Mouse (Mus musculus): ENCODE data around the gene Hist1h2bk. TPM values are rescaled to one million over a fixed set of nuclear protein-coding genes. Genes with fewer than 3 reads are reported as not detected.

The Hist1h2bk gene
- total and polyA plus RNA-seq, 2 experiments from 2014 or later, result 0.40 to 262 TPM

DNA sequence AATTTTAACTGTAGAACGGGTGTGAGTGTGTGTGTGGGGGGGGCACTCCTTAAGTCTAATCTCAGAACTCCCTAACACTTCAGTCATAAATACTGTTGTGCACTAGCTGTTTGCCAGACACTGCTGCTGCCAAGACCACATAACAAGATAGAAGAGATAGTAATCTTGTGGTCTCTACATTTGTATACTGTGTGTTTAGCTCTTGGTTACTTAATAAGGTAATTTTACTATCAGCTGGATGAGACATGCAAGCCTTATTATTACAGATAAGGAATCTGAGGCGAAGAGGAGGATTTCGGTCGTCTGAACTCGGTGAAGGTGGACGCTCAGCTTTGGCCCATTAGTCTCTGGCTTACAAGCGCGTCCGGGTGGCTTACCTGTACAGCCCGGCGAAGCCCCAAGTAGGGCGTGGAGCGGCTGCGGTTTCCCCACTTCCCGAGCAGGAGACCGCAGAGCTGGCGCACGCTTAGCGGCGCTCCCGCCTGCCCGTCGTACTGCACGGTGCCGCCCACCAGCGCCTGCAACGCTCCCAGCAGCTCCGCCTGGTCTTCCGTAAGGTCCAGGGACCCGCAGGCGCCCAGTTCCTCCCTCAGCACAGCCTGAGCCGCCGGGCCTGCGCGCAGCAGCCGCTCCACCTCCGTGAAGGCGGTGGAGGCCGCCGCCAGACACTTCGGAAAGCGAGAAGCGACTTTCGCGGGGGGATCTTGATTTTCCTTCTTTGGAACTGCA, 29.9 kb upstream of the Hist1h2bk start:
- Histone ChIP-seq H3K9ac (peak overlapping the region; percentile 40), H3K4me2 (ENCODE audit: low read depth) (peak overlapping the region; percentile 94), H3K27ac (ENCODE audit: low read depth, low read length) (no peak overlapping the region), H3K4me1 (ENCODE audit: insufficient read depth) (0 out of 2 replicates have a peak, but pooled peaks cover 3% of the 10 kb centered on the region), H3K4me3 (ENCODE audit: low read depth, low read length) (peak overlapping the region; percentile 45), H3K27me3 (ENCODE audit: insufficient read depth, low read length) (peaks cover 95% of the 10 kb centered on the region), H3K9me3 (ENCODE audit: low read length) (no peaks in the 10 kb centered on the region), H3K36me3 (ENCODE audit: insufficient read depth) (no peaks in the 10 kb centered on the region)
- WGBS, result under 1% methylated on average over 45 of the region's 45 CpGs
- ATAC-seq (peak; percentile 75), DNase-seq (peak; percentile 53)
- TF ChIP-seq CTCF (IDR thresholded peaks at IDR 0.05; ENCODE audit: low read depth), result no peak

DNA sequence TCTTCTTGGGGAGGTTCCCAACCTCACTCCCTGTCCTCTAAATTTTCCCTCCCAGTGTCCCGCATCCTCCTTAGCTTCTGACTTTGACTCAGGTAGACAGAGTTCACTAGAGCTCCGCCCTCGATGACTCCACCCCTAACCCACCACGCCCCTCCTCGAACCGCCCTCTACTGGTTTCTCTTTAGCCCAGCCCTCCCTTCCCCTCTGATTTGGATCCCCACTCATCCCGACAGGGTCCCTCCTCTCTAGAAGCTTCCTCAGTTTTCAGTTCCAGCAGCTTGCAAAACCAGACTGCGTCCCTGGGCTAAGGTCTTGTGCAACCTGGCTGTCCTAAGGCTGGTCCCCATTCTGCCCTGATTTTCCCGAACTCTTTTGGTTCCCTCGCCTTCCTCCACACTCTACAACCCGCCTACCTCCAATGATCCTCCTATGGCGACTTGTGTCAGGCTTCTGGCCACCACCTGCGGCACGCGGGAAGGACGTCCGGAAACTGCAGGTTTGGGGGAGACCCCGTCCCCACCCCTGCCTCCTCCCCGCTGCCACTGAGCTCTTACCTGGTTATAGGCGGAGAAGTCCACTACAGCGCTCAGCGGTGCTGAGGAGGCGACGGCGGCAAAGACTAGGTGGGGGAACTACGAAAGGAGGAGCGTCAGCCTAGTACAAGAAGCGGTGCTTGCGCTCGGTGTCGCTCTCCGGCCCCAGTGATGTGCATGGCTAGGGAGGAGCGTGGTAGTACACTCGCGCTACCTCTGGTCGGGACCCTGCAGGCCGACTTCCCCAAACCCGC, 29.1 kb upstream of the Hist1h2bk start:
- Histone ChIP-seq H3K9ac (peak overlapping the region; percentile 40; the same call in 1 of the 2 replicates), H3K27ac (ENCODE audit: low read depth, low read length) (no peak overlapping the region), H3K9me3 (ENCODE audit: low read length) (no peaks in the 10 kb centered on the region), H3K4me2 (ENCODE audit: low read depth) (peak overlapping the region; percentile 94), H3K4me3 (ENCODE audit: low read depth, low read length) (peak overlapping the region; percentile 45), H3K27me3 (ENCODE audit: insufficient read depth, low read length) (peaks cover 94% of the 10 kb centered on the region), H3K4me1 (ENCODE audit: insufficient read depth) (0 out of 2 replicates have a peak, but pooled peaks cover 3% of the 10 kb centered on the region), H3K36me3 (ENCODE audit: insufficient read depth) (no peaks in the 10 kb centered on the region)
- under 1% methylated on average over 38 of the region's 38 CpGs for WGBS
- ATAC-seq (peak; percentile 69), DNase-seq (no peak)
- no peak for TF ChIP-seq CTCF (IDR thresholded peaks at IDR 0.05; ENCODE audit: low read depth)

- peak overlapping the region; percentile 94 for H3K4me2 ChIP-seq (ENCODE audit: low read depth)
- no peak for DNase-seq
- no peak overlapping the region for H3K27ac ChIP-seq (ENCODE audit: low read depth, low read length)
- no peak for ATAC-seq
- H3K9me3 ChIP-seq (ENCODE audit: low read length), result no peaks in the 10 kb centered on the region
- 5% methylated on average over 18 of the region's 18 CpGs for WGBS
- TF ChIP-seq CTCF (IDR thresholded peaks at IDR 0.05; ENCODE audit: low read depth), result no peak
- no peak overlapping the region for H3K9ac ChIP-seq
- H3K4me1 ChIP-seq (ENCODE audit: insufficient read depth), result 0 out of 2 replicates have a peak, but pooled peaks cover 3% of the 10 kb centered on the region
- H3K36me3 ChIP-seq (ENCODE audit: insufficient read depth), result no peaks in the 10 kb centered on the region
- peaks cover 92% of the 10 kb centered on the region for H3K27me3 ChIP-seq (ENCODE audit: insufficient read depth, low read length)
- peak overlapping the region; percentile 45 for H3K4me3 ChIP-seq (ENCODE audit: low read depth, low read length)
These were observed 28.6 kb upstream of the Hist1h2bk start for GRCm38 (mm10) chr13:22007121-22007510.

GRCm38 (mm10) chr13:22007872-22008271, 27.8 kb upstream of the Hist1h2bk start:
- TF ChIP-seq CTCF (IDR thresholded peaks at IDR 0.05; ENCODE audit: low read depth), result no peak
- WGBS, result 50% methylated on average over 7 of the region's 7 CpGs
- H3K4me2 ChIP-seq (ENCODE audit: low read depth), result no peak overlapping the region
- DNase-seq, result no peak
- no peaks in the 10 kb centered on the region for H3K9me3 ChIP-seq (ENCODE audit: low read length)
- H3K27me3 ChIP-seq (ENCODE audit: insufficient read depth, low read length), result peaks cover 92% of the 10 kb centered on the region
- no peak for ATAC-seq
- H3K27ac ChIP-seq (ENCODE audit: low read depth, low read length), result no peak overlapping the region
- 0 out of 2 replicates have a peak, but pooled peaks cover 3% of the 10 kb centered on the region for H3K4me1 ChIP-seq (ENCODE audit: insufficient read depth)
- H3K4me3 ChIP-seq (ENCODE audit: low read depth, low read length), result no peak overlapping the region
- H3K36me3 ChIP-seq (ENCODE audit: insufficient read depth), result no peaks in the 10 kb centered on the region
- no peak overlapping the region for H3K9ac ChIP-seq

- WGBS, result 86% methylated on average over 3 of the region's 3 CpGs
These were observed 27.0 kb upstream of the Hist1h2bk start for GRCm38 (mm10) chr13:22008707-22009106.

DNA sequence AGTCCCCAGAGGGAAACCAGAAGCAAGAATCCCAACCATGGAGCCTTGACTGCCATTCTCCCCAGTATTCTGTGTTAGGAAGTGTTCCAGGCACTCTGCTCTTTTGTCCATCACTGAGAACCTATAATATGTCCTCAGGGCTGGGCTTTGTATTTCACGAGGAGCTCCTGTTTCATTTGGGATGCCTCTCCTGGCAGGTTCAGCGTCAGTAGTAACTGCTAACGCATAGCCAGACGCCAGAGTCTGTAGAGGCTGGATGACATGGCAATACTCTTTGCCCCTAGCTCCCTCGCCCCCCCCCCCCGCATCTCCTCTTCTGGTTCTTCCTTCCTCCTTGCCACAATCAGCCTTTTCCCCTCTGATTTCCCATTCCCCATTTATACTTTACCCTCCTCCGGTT, 26.0 kb upstream of the Hist1h2bk start, which contains the start of gene Prss16:
Gene Prss16 (minus strand): TSS at position 101 of the 400 bp plus-strand sequence.
- H3K4me1 ChIP-seq (ENCODE audit: insufficient read depth), result 0 out of 2 replicates have a peak, but pooled peaks cover 3% of the 10 kb centered on the region
- peaks cover 83% of the 10 kb centered on the region for H3K27me3 ChIP-seq (ENCODE audit: insufficient read depth, low read length)
- H3K9me3 ChIP-seq (ENCODE audit: low read length), result no peaks in the 10 kb centered on the region
- H3K4me2 ChIP-seq (ENCODE audit: low read depth), result no peak within 1 kb of the TSS
- H3K9ac ChIP-seq, result no peak within 1 kb of the TSS
- no peak for ATAC-seq
- no peak for DNase-seq
- no peak within 1 kb of the TSS for H3K27ac ChIP-seq (ENCODE audit: low read depth, low read length)
- no peak within 1 kb of the TSS for H3K4me3 ChIP-seq (ENCODE audit: low read depth, low read length)
- WGBS, result 44% methylated on average over 7 of the region's 7 CpGs
- no peaks in the 10 kb centered on the region for H3K36me3 ChIP-seq (ENCODE audit: insufficient read depth)
- no peak for TF ChIP-seq CTCF (IDR thresholded peaks at IDR 0.05; ENCODE audit: low read depth)

More at GRCm38 (mm10) chr13:22008707-22009106, 27.0 kb upstream of the Hist1h2bk start:
- Histone ChIP-seq H3K9ac (no peak overlapping the region), H3K4me2 (ENCODE audit: low read depth) (no peak overlapping the region), H3K4me3 (ENCODE audit: low read depth, low read length) (no peak overlapping the region), H3K27ac (ENCODE audit: low read depth, low read length) (no peak overlapping the region), H3K9me3 (ENCODE audit: low read length) (no peaks in the 10 kb centered on the region), H3K27me3 (ENCODE audit: insufficient read depth, low read length) (peaks cover 86% of the 10 kb centered on the region), H3K4me1 (ENCODE audit: insufficient read depth) (0 out of 2 replicates have a peak, but pooled peaks cover 3% of the 10 kb centered on the region), H3K36me3 (ENCODE audit: insufficient read depth) (no peaks in the 10 kb centered on the region)
- no peak for ATAC-seq
- TF ChIP-seq CTCF (IDR thresholded peaks at IDR 0.05; ENCODE audit: low read depth), result no peak
- DNase-seq, result no peak
